Mouse (Mus musculus) urinary bladder, adult 2 months (tissue): ENCODE measurements around the gene Tsc22d1. TPM values are rescaled to one million over a fixed set of nuclear protein-coding genes. Genes with fewer than 3 reads are reported as not detected.

Experiments
- polyA plus RNA-seq: library from polyadenylated mRNA; depleted of rRNA; stranded (reverse); fragments of >200 nt; gene quantifications from 2 replicates; pipeline ENCODE4 v1.2.3, GENCODE M21; 2012; rRNA removed

Gene Tsc22d1
- polyA plus RNA-seq, 1 experiment, result 266 TPM

Other genes with a start within 250 kb of the Tsc22d1 start
- gene Serp2, start 141.9 kb downstream of the Tsc22d1 start, polyA plus RNA-seq, result 2.9 and 4.1 TPM in 2 replicates